30 mouse cellular contexts compared by ENCODE assay signal in the genomic region with DNA sequence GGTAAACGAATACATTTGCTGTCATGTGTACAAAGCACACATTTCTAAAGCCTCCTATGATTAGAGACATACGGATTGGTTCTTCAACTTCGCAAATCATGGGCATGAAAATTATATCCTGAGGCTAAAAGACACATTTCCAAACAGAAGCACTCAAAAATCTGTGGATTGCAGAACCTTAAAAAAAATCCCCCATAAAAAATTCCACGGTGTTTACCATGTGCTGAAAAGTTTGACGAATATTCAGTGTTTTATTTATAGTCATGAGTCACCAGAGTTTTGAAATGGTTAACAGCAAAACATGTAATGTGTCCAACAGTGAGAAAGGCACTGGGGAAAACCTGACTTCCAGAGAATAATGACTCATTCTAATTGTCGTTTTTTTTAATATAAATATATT.
DNase-seq lines count a peak whose midpoint lies in the region; ATAC-seq and TF ChIP-seq lines count a peak whose summit lies in the region.
"Had no signal": no experiment of that assay in that cellular context is flagged by ENCODE, and none has a peak within 500 bp of the region (broad histone marks: within the 10 kb centered on the region; RNA-seq: fewer than 3 reads in every experiment).

No protein-coding gene starts in this region.

- no peaks in the 10 kb centered on the region for H3K36me3 ChIP-seq in heart, embryonic 13.5 days
- H3K36me3 ChIP-seq in CH12.LX (replicated peaks in 1 of 2; ENCODE audit: control insufficient read depth in 1 of 2, insufficient read depth in 1 of 2, low read length in 1 of 2) = no peaks in the 10 kb centered on the region
- H3K36me3 ChIP-seq in neural tube, embryonic 15.5 days = no peaks in the 10 kb centered on the region
- H3K36me3 ChIP-seq: embryonic facial prominence, embryonic 12.5 days; forebrain, embryonic 12.5 days; heart, embryonic 10.5 days; hindbrain, embryonic 13.5 days; liver, embryonic 15.5 days; lung, embryonic 15.5 days; midbrain, embryonic 12.5 days; neural tube, embryonic 13.5 days had no signal

- TF ChIP-seq CTCF in CH12.LX (conservative IDR thresholded peaks at IDR 0.05 in 1 of 2, IDR thresholded peaks at IDR 0.05 in 1 of 2; ENCODE audit: low read depth in 2 of 2, low read length in 2 of 2) = no peak
- no peak for TF ChIP-seq CTCF in embryonic fibroblast, embryonic 13.5 days (IDR thresholded peaks at IDR 0.05; ENCODE audit: borderline replicate concordance, insufficient read depth, low read length)

- dilution Hi-C loops in CH12.LX (cut with MboI; ENCODE audit: extremely low pct_ligation_motif_present, extremely low pct_unique_long_range_greater_than_20kb, low sequenced_read_pairs) = no loop called here

- in situ Hi-C loops in CH12.LX (cut with MboI; ENCODE audit: low pct_ligation_motif_present, low pct_unique_long_range_greater_than_20kb, low sequenced_read_pairs) = no loop called here

- no peak for ATAC-seq in heart, embryonic 13.5 days (ENCODE audit: extremely low read depth, insufficient number of reproducible peaks, low FRiP score, low TSS enrichment)
- no peak for ATAC-seq in neural tube, embryonic 15.5 days (ENCODE audit: low FRiP score)
- ATAC-seq in inflammation-experienced regulatory T-cells, adult 6 months = no peak
- ATAC-seq: activated CD4-positive, CD25-positive, alpha-beta regulatory T cell, adult 4 months; forebrain, postnatal 0 days; intestine, postnatal 0 days had no signal

- TF ChIP-seq POLR2A in CH12.LX (IDR thresholded peaks at IDR 0.05; ENCODE audit: low read depth, low read length) = no peak
- TF ChIP-seq POLR2A in embryonic fibroblast, embryonic 13.5 days (IDR thresholded peaks at IDR 0.05; ENCODE audit: low read depth, low read length) = no peak

- H3K27me3 ChIP-seq in heart, embryonic 13.5 days (replicated peaks) = no peaks in the 10 kb centered on the region
- H3K27me3 ChIP-seq in CH12.LX (replicated peaks) = no peaks in the 10 kb centered on the region
- H3K27me3 ChIP-seq in neural tube, embryonic 15.5 days (replicated peaks) = no peaks in the 10 kb centered on the region
- H3K27me3 ChIP-seq: embryonic facial prominence, embryonic 12.5 days; forebrain, embryonic 12.5 days; hindbrain, embryonic 13.5 days; liver, embryonic 15.5 days; lung, embryonic 15.5 days; midbrain, embryonic 12.5 days; neural tube, embryonic 13.5 days had no signal

- 0 out of 2 replicates have a peak, but pooled peaks have one; percentile 8 for TF ChIP-seq EP300 in CH12.LX (IDR thresholded peaks at IDR 0.05; ENCODE audit: low read length)

- no peak overlapping the region for H3K4me2 ChIP-seq in heart, embryonic 13.5 days
- H3K4me2 ChIP-seq in CH12.LX (ENCODE audit: insufficient read depth, low read depth, poor library complexity, severe bottlenecking) = peak overlapping the region; percentile 36; the same call in 1 of the 2 replicates
- H3K4me2 ChIP-seq in neural tube, embryonic 15.5 days = no peak overlapping the region
- H3K4me2 ChIP-seq: embryonic facial prominence, embryonic 12.5 days; forebrain, embryonic 12.5 days; hindbrain, embryonic 13.5 days; liver, embryonic 15.5 days; lung, embryonic 15.5 days; midbrain, embryonic 12.5 days; neural tube, embryonic 13.5 days had no signal

- peak overlapping the region; percentile 7; the same call in 1 of the 2 replicates for H3K27ac ChIP-seq in heart, embryonic 13.5 days (replicated peaks)
- H3K27ac ChIP-seq in CH12.LX (ENCODE audit: insufficient read depth, low read depth) = no peak overlapping the region
- peak overlapping the region; percentile 70 for H3K27ac ChIP-seq in embryonic fibroblast, embryonic 13.5 days (ENCODE audit: insufficient read depth, low read length)
- no peak overlapping the region for H3K27ac ChIP-seq in neural tube, embryonic 15.5 days (replicated peaks)
- H3K27ac ChIP-seq: embryonic facial prominence, embryonic 12.5 days; forebrain, embryonic 12.5 days; heart, embryonic 10.5 days; hindbrain, embryonic 13.5 days; liver, embryonic 15.5 days; lung, embryonic 15.5 days; midbrain, embryonic 12.5 days; neural tube, embryonic 13.5 days had no signal

- H3K9me3 ChIP-seq in heart, embryonic 13.5 days = no peaks in the 10 kb centered on the region
- no peaks in the 10 kb centered on the region for H3K9me3 ChIP-seq in CH12.LX (replicated peaks; ENCODE audit: low read length)
- no peaks in the 10 kb centered on the region for H3K9me3 ChIP-seq in neural tube, embryonic 15.5 days (replicated peaks)
- H3K9me3 ChIP-seq: embryonic facial prominence, embryonic 12.5 days; forebrain, embryonic 12.5 days; heart, embryonic 10.5 days; hindbrain, embryonic 13.5 days; liver, embryonic 15.5 days; lung, embryonic 15.5 days; midbrain, embryonic 12.5 days; neural tube, embryonic 13.5 days had no signal

- H3K9ac ChIP-seq in heart, embryonic 13.5 days = no peak overlapping the region
- no peak overlapping the region for H3K9ac ChIP-seq in CH12.LX (ENCODE audit: insufficient read depth, low read depth)
- H3K9ac ChIP-seq in neural tube, embryonic 15.5 days (replicated peaks) = no peak overlapping the region
- H3K9ac ChIP-seq: embryonic facial prominence, embryonic 12.5 days; forebrain, embryonic 12.5 days; forebrain, postnatal 0 days; hindbrain, embryonic 13.5 days; liver, embryonic 15.5 days; lung, embryonic 15.5 days; midbrain, embryonic 12.5 days; neural tube, embryonic 13.5 days had no signal

- peaks cover 9% of the 10 kb centered on the region for H3K4me1 ChIP-seq in heart, embryonic 13.5 days
- no peaks in the 10 kb centered on the region for H3K4me1 ChIP-seq in CH12.LX (ENCODE audit: control insufficient read depth in 1 of 2, insufficient read depth in 2 of 2)
- no peaks in the 10 kb centered on the region for H3K4me1 ChIP-seq in embryonic fibroblast, embryonic 13.5 days (ENCODE audit: control insufficient read depth, insufficient read depth, low read length)
- no peaks in the 10 kb centered on the region for H3K4me1 ChIP-seq in neural tube, embryonic 15.5 days
- H3K4me1 ChIP-seq: embryonic facial prominence, embryonic 12.5 days; forebrain, embryonic 12.5 days; heart, embryonic 10.5 days; hindbrain, embryonic 13.5 days; liver, embryonic 15.5 days; lung, embryonic 15.5 days; midbrain, embryonic 12.5 days; neural tube, embryonic 13.5 days had no signal

- no peak overlapping the region for H3K4me3 ChIP-seq in heart, embryonic 13.5 days
- H3K4me3 ChIP-seq in CH12.LX (replicated peaks in 1 of 3; ENCODE audit: low read depth in 2 of 3, low read length in 2 of 3, poor library complexity in 1 of 3) = no peak overlapping the region
- H3K4me3 ChIP-seq in embryonic fibroblast, embryonic 13.5 days (ENCODE audit: insufficient read depth, low read length) = no peak overlapping the region
- H3K4me3 ChIP-seq in neural tube, embryonic 15.5 days (replicated peaks) = no peak overlapping the region
- H3K4me3 ChIP-seq: embryonic facial prominence, embryonic 12.5 days; erythroblast, embryonic 14.5 days; forebrain, embryonic 12.5 days; heart, embryonic 10.5 days; hindbrain, embryonic 13.5 days; liver, embryonic 15.5 days; lung, embryonic 15.5 days; midbrain, embryonic 12.5 days; neural tube, embryonic 13.5 days had no signal

- no peak for TF ChIP-seq RAD21 in CH12.LX (IDR thresholded peaks at IDR 0.05; ENCODE audit: low read depth, low read length)

- DNase-seq in heart, postnatal 4 days = no peak
- peak; percentile 65 for DNase-seq in 3134 (ENCODE audit: extremely low read depth, insufficient read length, low spot score)
- DNase-seq in CH12.LX (ENCODE audit: extremely low read depth) = no peak
- DNase-seq: adrenal gland, adult 8-10 months; B cell, adult 2 months; cerebellum, adult 2 months; cerebellum, postnatal 25 days; forebrain, postnatal 0 days; gastrocnemius, postnatal 10 days; heart, postnatal 36 days; kidney, adult 9 months; kidney, postnatal 14 days; liver; lung, postnatal 36 days; thymus, postnatal 4 days had no signal

- 55% methylated on average over 6 of the region's 6 CpGs for WGBS in heart, embryonic 13.5 days
- WGBS in neural tube, embryonic 15.5 days = 77% methylated on average over 6 of the region's 6 CpGs

- no peaks in the 10 kb centered on the region for H3K79me2 ChIP-seq in CH12.LX (replicated peaks; ENCODE audit: control insufficient read depth, extremely low read depth, insufficient read depth, poor library complexity, severe bottlenecking)

TF ChIP-seq in CH12.LX, 34 proteins besides CTCF, POLR2A, EP300 and RAD21:
- TF ChIP-seq MEF2A (IDR thresholded peaks at IDR 0.05; ENCODE audit: borderline replicate concordance, low read depth, low read length) (0 out of 2 replicates have a peak, but pooled peaks have one; percentile 10), TBP (conservative IDR thresholded peaks at IDR 0.05; ENCODE audit: low read depth, low read length) (no peak), KAT2A (IDR thresholded peaks at IDR 0.05; ENCODE audit: insufficient replicate concordance, low read length) (no peak)

Comparison
In these comparisons a context has a peak if more than half of its experiments do, and no peak if none do; other contexts are left out.
1. H3K27ac ChIP-seq: peak in heart, embryonic 13.5 days (single experiment) and embryonic fibroblast, embryonic 13.5 days (single experiment); none in CH12.LX (single experiment) and neural tube, embryonic 15.5 days (single experiment).